ENCODE assay signal across 8 mouse cellular contexts in genomic region chr14:72377224-72377623, GRCm38 (mm10).
DNase-seq lines count a peak whose midpoint lies in the region; ATAC-seq lines count a peak whose summit lies in the region.

No protein-coding gene starts in this region.

- H3K4me3 ChIP-seq in neural tube, embryonic 15.5 days (replicated peaks), result no peak overlapping the region

- DNase-seq in gastrocnemius, postnatal 10 days, result peak; percentile 67
- no peak for DNase-seq in gastrocnemius, postnatal 25 days
- DNase-seq in neural tube, embryonic 10.5 days (ENCODE audit: extremely low spot score, low spot score), result peak; percentile 60
- peak; percentile 11 for DNase-seq in adrenal gland, adult 2 months
- peak; percentile 61 for DNase-seq in heart, postnatal 4 days
- DNase-seq in mesoderm, embryonic 11.5 days (ENCODE audit: low read depth, low spot score), result peak; percentile 36
- no peak for DNase-seq in MN1 (ENCODE audit: low spot score)

- H3K4me2 ChIP-seq in neural tube, embryonic 15.5 days, result no peak overlapping the region

- H3K9me3 ChIP-seq in neural tube, embryonic 15.5 days (replicated peaks), result no peaks in the 10 kb centered on the region

- H3K36me3 ChIP-seq in neural tube, embryonic 15.5 days, result no peaks in the 10 kb centered on the region

- H3K27ac ChIP-seq in neural tube, embryonic 15.5 days (replicated peaks), result no peak overlapping the region

- no peaks in the 10 kb centered on the region for H3K4me1 ChIP-seq in neural tube, embryonic 15.5 days

- H3K9ac ChIP-seq in neural tube, embryonic 15.5 days (replicated peaks), result no peak overlapping the region

- 3% methylated on average over 2 of the region's 2 CpGs for WGBS in neural tube, embryonic 15.5 days

- 0 out of 2 replicates have a peak, but pooled peaks cover 4% of the 10 kb centered on the region for H3K27me3 ChIP-seq in neural tube, embryonic 15.5 days (replicated peaks)

- ATAC-seq in neural tube, embryonic 15.5 days (ENCODE audit: low FRiP score), result no peak

Comparison
In these comparisons a context has a peak if more than half of its experiments do, and no peak if none do; other contexts are left out.
1. DNase-seq: peak in gastrocnemius, postnatal 10 days (single experiment), neural tube, embryonic 10.5 days (single experiment), adrenal gland, adult 2 months (single experiment), heart, postnatal 4 days (single experiment) and mesoderm, embryonic 11.5 days (single experiment); none in gastrocnemius, postnatal 25 days (single experiment) and MN1 (single experiment).